Mouse (Mus musculus): ENCODE data around the gene Ccdc157.
"Not testable (repeated sequence)": the region's sequence is repeated elsewhere in the genome, so short reads cannot be mapped to it uniquely, and the experiment has no call there.

Gene Ccdc157

GRCm38 (mm10) chr11:4159808-4160708 is at the start of gene Ccdc157, which contains the start of gene Sf3a1:
Ccdc157 (minus strand) TSS chr11:4160293.
Sf3a1 (plus strand) TSS chr11:4160350.
- peak; percentile 96 for DNase-seq (ENCODE audit: low spot score)

- DNase-seq (ENCODE audit: low spot score): no peak
These were observed 49.5 kb upstream of the Ccdc157 start for GRCm38 (mm10) chr11:4209556-4209955.

- DNase-seq (ENCODE audit: low spot score): no peak
These were observed 47.6 kb upstream of the Ccdc157 start for GRCm38 (mm10) chr11:4207655-4208054.

GRCm38 (mm10) chr11:4206563-4206962 is 46.5 kb upstream of the Ccdc157 start:
- DNase-seq (ENCODE audit: low spot score): peak; percentile 74

GRCm38 (mm10) chr11:4205951-4206350 is 45.9 kb upstream of the Ccdc157 start:
- DNase-seq (ENCODE audit: low spot score): peak; percentile 45

- no peak for DNase-seq (ENCODE audit: low spot score)
These were observed 45.1 kb upstream of the Ccdc157 start for GRCm38 (mm10) chr11:4205097-4205655.

GRCm38 (mm10) chr11:4203705-4204074 is 43.6 kb upstream of the Ccdc157 start:
- DNase-seq (ENCODE audit: low spot score): peak; percentile 71

- peak; percentile 71 for DNase-seq (ENCODE audit: low spot score)
These were observed 43.1 kb upstream of the Ccdc157 start for GRCm38 (mm10) chr11:4202995-4203704.

- DNase-seq (ENCODE audit: low spot score): no peak
These were observed 42.0 kb upstream of the Ccdc157 start for GRCm38 (mm10) chr11:4201981-4202700.

- DNase-seq (ENCODE audit: low spot score): no peak
These were observed 37.6 kb upstream of the Ccdc157 start for GRCm38 (mm10) chr11:4197691-4198090.

GRCm38 (mm10) chr11:4196636-4197035 is 36.5 kb upstream of the Ccdc157 start:
- DNase-seq (ENCODE audit: low spot score): no peak

GRCm38 (mm10) chr11:4195597-4196031 is 35.5 kb upstream of the Ccdc157 start:
- DNase-seq (ENCODE audit: low spot score): no peak

- no peak for DNase-seq (ENCODE audit: low spot score)
These were observed 33.3 kb upstream of the Ccdc157 start for GRCm38 (mm10) chr11:4193420-4193819.

GRCm38 (mm10) chr11:4192757-4193156 is 32.7 kb upstream of the Ccdc157 start:
- no peak for DNase-seq (ENCODE audit: low spot score)

- no peak for DNase-seq (ENCODE audit: low spot score)
These were observed 30.6 kb upstream of the Ccdc157 start for GRCm38 (mm10) chr11:4190677-4191076.

GRCm38 (mm10) chr11:4189182-4189581 is 29.1 kb upstream of the Ccdc157 start:
- DNase-seq (ENCODE audit: low spot score): no peak

GRCm38 (mm10) chr11:4187318-4187700 is 27.2 kb upstream of the Ccdc157 start:
- no peak for DNase-seq (ENCODE audit: low spot score)

GRCm38 (mm10) chr11:4186486-4187317 is 26.6 kb upstream of the Ccdc157 start, which contains the start of gene Tbc1d10a:
Tbc1d10a (plus strand) TSS chr11:4186789.
- peak; percentile 99 for DNase-seq (ENCODE audit: low spot score)

- DNase-seq (ENCODE audit: low spot score): not testable (repeated sequence)
These were observed 25.4 kb upstream of the Ccdc157 start for GRCm38 (mm10) chr11:4185480-4185879.

GRCm38 (mm10) chr11:4184251-4184952 is 24.3 kb upstream of the Ccdc157 start:
- DNase-seq (ENCODE audit: low spot score): no peak

Measured in T-cell, adult 2 months (primary cell).